Mouse (Mus musculus): ENCODE measurements around the gene Orc5. TPM values are rescaled to one million over a fixed set of nuclear protein-coding genes. Genes with fewer than 3 reads are reported as not detected.

Gene Orc5
- polyA plus RNA-seq (2017; shearing (Covaris generic)) = 10 to 100 TPM; 33.3 to 48.2 TPM

DNA sequence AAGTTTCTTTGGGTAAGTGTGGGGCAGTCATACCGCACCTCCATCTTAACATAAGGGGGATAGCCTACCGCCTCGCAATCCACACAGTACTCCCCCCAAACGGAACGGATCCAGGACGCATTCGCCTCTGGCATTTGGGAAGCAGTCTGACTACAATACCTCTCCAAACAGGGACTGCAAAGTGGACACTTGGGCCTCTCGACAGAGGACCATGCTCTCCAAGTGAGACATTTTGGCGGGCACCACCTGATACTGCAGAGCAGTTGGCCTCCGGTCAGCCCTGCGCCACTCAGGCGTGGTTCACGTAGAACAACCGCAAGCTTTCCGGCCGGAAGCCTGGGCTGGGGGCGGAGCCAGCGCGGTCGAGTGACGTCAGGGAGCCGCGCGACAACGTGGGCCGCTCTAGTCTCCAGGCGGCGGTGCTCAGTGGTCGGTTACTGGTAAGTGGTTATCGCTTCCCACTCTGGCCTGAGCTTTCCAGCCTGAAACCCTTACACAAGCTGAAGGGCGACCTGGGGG, at the start of gene Orc5:
Gene Orc5 (minus strand): TSS at position 397 of the 519 bp plus-strand sequence.

Other genes with a start within 250 kb of the Orc5 start
- gene Reln, start 205.7 kb downstream of the Orc5 start, polyA plus RNA-seq (2017; shearing (Covaris generic)) = 1 to 10 TPM in 1 of 2 experiments, under 1 TPM in 1; 0.21 to 1.2 TPM
- gene Lhfpl3, start 195.6 kb upstream of the Orc5 start, polyA plus RNA-seq (2017; shearing (Covaris generic)) = under 1 TPM; 0.07 TPM